ENCODE assay signal across 23 mouse cellular contexts in the genomic region with DNA sequence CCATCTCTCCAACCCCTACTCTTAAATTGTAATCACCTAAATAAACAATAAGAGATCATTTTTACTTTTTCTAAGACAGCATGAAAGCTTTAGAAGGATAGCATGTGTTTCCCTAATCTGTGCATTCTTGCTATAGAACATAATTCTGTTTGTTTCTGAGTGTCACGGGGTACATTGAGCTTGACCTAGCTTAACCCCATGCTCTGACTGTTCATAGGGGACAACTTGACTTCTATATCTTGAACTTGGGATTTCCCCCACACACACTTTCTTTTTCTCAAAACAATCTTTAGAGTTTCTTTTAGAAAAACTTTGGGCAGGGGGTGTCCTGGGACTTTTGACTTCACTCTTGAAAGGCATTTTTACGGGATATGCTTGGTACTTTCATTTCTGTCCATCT. TPM values are rescaled to one million over a fixed set of nuclear protein-coding genes. Genes with fewer than 3 reads are reported as not detected.
DNase-seq lines count a peak whose midpoint lies in the region; ATAC-seq lines count a peak whose summit lies in the region.
"Had no signal": no experiment of that assay in that cellular context is flagged by ENCODE, and none has a peak within 500 bp of the region (broad histone marks: within the 10 kb centered on the region; RNA-seq: fewer than 3 reads in every experiment).

No protein-coding gene starts in this region.

- H3K27me3 ChIP-seq in liver, embryonic 12.5 days (replicated peaks) = no peaks in the 10 kb centered on the region
- H3K27me3 ChIP-seq: embryonic facial prominence, embryonic 13.5 days; embryonic facial prominence, embryonic 15.5 days; forebrain, embryonic 12.5 days had no signal

- no peaks in the 10 kb centered on the region for H3K4me1 ChIP-seq in liver, embryonic 12.5 days
- H3K4me1 ChIP-seq: embryonic facial prominence, embryonic 15.5 days; forebrain, embryonic 12.5 days had no signal

- H3K36me3 ChIP-seq in liver, embryonic 12.5 days = peaks cover 13% of the 10 kb centered on the region
- H3K36me3 ChIP-seq: G1E had no signal

- H3K9me3 ChIP-seq in liver, embryonic 12.5 days (replicated peaks) = peaks cover 5% of the 10 kb centered on the region; the same call in 1 of the 2 replicates

- DNase-seq in heart, adult 11 months = no peak
- DNase-seq in natural killer cell, adult 2 months (ENCODE audit: low spot score in 2 of 2) = no peak
- DNase-seq: adrenal gland, adult 8-10 months; adrenal gland, postnatal 25 days; cerebellum, adult 11 months; cerebellum, adult 18-20 months; cerebellum, adult 8-10 months; cerebellum, adult 9-11 months; cerebellum, postnatal 14 days; cerebellum, postnatal 36 days; embryo, embryonic 11 days had no signal

- no peak overlapping the region for H3K9ac ChIP-seq in liver, embryonic 12.5 days
- H3K9ac ChIP-seq: embryonic facial prominence, embryonic 13.5 days; embryonic facial prominence, embryonic 15.5 days; forebrain, embryonic 12.5 days had no signal

- 77% methylated on average over 2 of the region's 2 CpGs for WGBS in liver, embryonic 12.5 days (ENCODE audit: insufficient replicate concordance)

- H3K4me3 ChIP-seq in liver, embryonic 12.5 days = no peak overlapping the region
- H3K4me3 ChIP-seq: embryonic facial prominence, embryonic 13.5 days; embryonic facial prominence, embryonic 15.5 days; erythroblast, embryonic 14.5 days; forebrain, embryonic 10.5 days; forebrain, embryonic 12.5 days had no signal

- H3K4me2 ChIP-seq in liver, embryonic 12.5 days = no peak overlapping the region
- H3K4me2 ChIP-seq: embryonic facial prominence, embryonic 13.5 days; embryonic facial prominence, embryonic 15.5 days; forebrain, embryonic 12.5 days had no signal

- H3K27ac ChIP-seq in liver, embryonic 12.5 days = no peak overlapping the region
- H3K27ac ChIP-seq: embryonic facial prominence, embryonic 13.5 days; embryonic facial prominence, embryonic 15.5 days; forebrain, embryonic 10.5 days; forebrain, embryonic 12.5 days had no signal

- peak; percentile 77 for ATAC-seq in CD4-positive, CD25-positive, alpha-beta regulatory T cell, adult 4 months
- ATAC-seq in activated CD4-positive, CD25-positive, alpha-beta regulatory T cell, adult 4 months = peak; percentile 61
- ATAC-seq in inflammation-experienced regulatory T-cells, adult 6 months = peak; percentile 60
- ATAC-seq in liver, embryonic 12.5 days = no peak
- ATAC-seq: forebrain, embryonic 14.5 days; forebrain, embryonic 16.5 days had no signal

RNA-seq across cellular contexts. Expression of gene Rtkn2, which starts 41.4 kb away (rescaled TPM):
- polyA plus RNA-seq in CD4-positive, CD25-positive, alpha-beta regulatory T cell, adult 4 months (2017; shearing (Covaris generic)) = under 1 TPM; 0.20 to 0.32 TPM
- polyA plus RNA-seq in activated CD4-positive, CD25-positive, alpha-beta regulatory T cell, adult 4 months (2017; shearing (Covaris generic)) = 1 to 10 TPM in 1 of 2 experiments, under 1 TPM in 1; 0.23 to 1.6 TPM
- under 1 TPM; 0.21 to 0.87 (median 0.41) TPM for polyA plus RNA-seq in inflammation-experienced regulatory T-cells, adult 6 months (2017; shearing (Covaris generic))
- 2.2 and 3.0 TPM in 2 replicates for polyA plus RNA-seq in liver, embryonic 12.5 days (2016; fragmentation: Nextera tagmentation; extraction: Ambion mirVana)
- polyA plus RNA-seq: erythroblast, embryonic 14.5 days; G1E had no signal
